Mouse (Mus musculus): ENCODE measurements at regions not wholly inside any gene's neighbourhood (a gene's known extent, or its start where the extent isn't known, plus 50 kb on each side); places are given as distances from the start of the nearest gene placed in this dataset.

GRCm38 (mm10) chr4:56639709-56640108 lies 100.2 kb upstream of the Gm26657 start:
- TF ChIP-seq SRF (IDR thresholded peaks at IDR 0.05; ENCODE audit: control insufficient read depth, insufficient read length, low read depth) (no peak), MYOG (IDR thresholded peaks at IDR 0.05; ENCODE audit: control insufficient read depth in 1 of 3, insufficient read depth in 1 of 3, insufficient read length in 2 of 3, low read depth in 2 of 3) (no peak), CEBPB (IDR thresholded peaks at IDR 0.05; ENCODE audit: insufficient read depth, poor library complexity, severe bottlenecking) (no peak), E2F4 (IDR thresholded peaks at IDR 0.05; ENCODE audit: insufficient read depth) (no peak), POLR2AphosphoS2 (IDR thresholded peaks at IDR 0.05; ENCODE audit: insufficient read length, low read depth) (no peak), USF1 (IDR thresholded peaks at IDR 0.05; ENCODE audit: low read depth) (no peak), POLR2A (IDR thresholded peaks at IDR 0.05; ENCODE audit: insufficient read length, low read depth) (no peak), REST (IDR thresholded peaks at IDR 0.05; ENCODE audit: insufficient read depth, insufficient read length) (no peak), TCF3 (IDR thresholded peaks at IDR 0.05; ENCODE audit: insufficient read length, low read depth) (no peak), MAX (IDR thresholded peaks at IDR 0.05; ENCODE audit: low read depth) (no peak), MYOD1 (IDR thresholded peaks at IDR 0.05; ENCODE audit: control insufficient read depth in 1 of 3, insufficient read length in 2 of 3, low read depth in 2 of 3) (no peak), TCF12 (IDR thresholded peaks at IDR 0.05; ENCODE audit: insufficient read depth, poor library complexity, severe bottlenecking) (no peak)
- H3K27me3 ChIP-seq (ENCODE audit: control insufficient read depth, insufficient read depth, insufficient read length) = no peaks in the 10 kb centered on the region
- no peak overlapping the region for H3ac ChIP-seq (ENCODE audit: control insufficient read depth, insufficient read length)

GRCm38 (mm10) chr4:56638704-56639478 lies 101.0 kb upstream of the Gm26657 start:
- Histone ChIP-seq H3K4me3 (no peak overlapping the region), H3K36me3 (ENCODE audit: control insufficient read depth, insufficient read depth) (no peaks in the 10 kb centered on the region), H3ac (ENCODE audit: control insufficient read depth, insufficient read length) (no peak overlapping the region), H3K4me2 (ENCODE audit: low read depth) (no peak overlapping the region), H3K27me3 (ENCODE audit: control insufficient read depth, insufficient read depth, insufficient read length) (no peaks in the 10 kb centered on the region), H3K79me2 (ENCODE audit: control insufficient read depth, insufficient read depth) (no peaks in the 10 kb centered on the region)
- TF ChIP-seq MAX (IDR thresholded peaks at IDR 0.05; ENCODE audit: low read depth) = no peak
- TF ChIP-seq MYOG (IDR thresholded peaks at IDR 0.05; ENCODE audit: control insufficient read depth in 1 of 3, insufficient read depth in 1 of 3, insufficient read length in 2 of 3, low read depth in 2 of 3) = no peak
- no peak for TF ChIP-seq POLR2A (IDR thresholded peaks at IDR 0.05; ENCODE audit: insufficient read length, low read depth)
- no peak for TF ChIP-seq CEBPB (IDR thresholded peaks at IDR 0.05; ENCODE audit: insufficient read depth, poor library complexity, severe bottlenecking)
- TF ChIP-seq E2F4 (IDR thresholded peaks at IDR 0.05; ENCODE audit: insufficient read depth) = no peak
- no peak for TF ChIP-seq POLR2AphosphoS2 (IDR thresholded peaks at IDR 0.05; ENCODE audit: insufficient read length, low read depth)
- TF ChIP-seq MYOD1 (IDR thresholded peaks at IDR 0.05; ENCODE audit: control insufficient read depth in 1 of 3, insufficient read length in 2 of 3, low read depth in 2 of 3) = no peak
- no peak for TF ChIP-seq TCF12 (IDR thresholded peaks at IDR 0.05; ENCODE audit: insufficient read depth, poor library complexity, severe bottlenecking)

More at GRCm38 (mm10) chr4:56639709-56640108, 100.2 kb upstream of the Gm26657 start:
- H3K4me3 ChIP-seq = no peak overlapping the region
- no peaks in the 10 kb centered on the region for H3K36me3 ChIP-seq (ENCODE audit: control insufficient read depth, insufficient read depth)
- no peaks in the 10 kb centered on the region for H3K79me2 ChIP-seq (ENCODE audit: control insufficient read depth, insufficient read depth)
- H3K4me2 ChIP-seq (ENCODE audit: low read depth) = no peak overlapping the region

- TF ChIP-seq MYOD1 (IDR thresholded peaks at IDR 0.05; ENCODE audit: control insufficient read depth in 1 of 3, insufficient read length in 2 of 3, low read depth in 2 of 3) (no peak), SRF (IDR thresholded peaks at IDR 0.05; ENCODE audit: control insufficient read depth, insufficient read length, low read depth) (no peak), TCF12 (IDR thresholded peaks at IDR 0.05; ENCODE audit: insufficient read depth, poor library complexity, severe bottlenecking) (no peak), E2F4 (IDR thresholded peaks at IDR 0.05; ENCODE audit: insufficient read depth) (no peak), TCF3 (IDR thresholded peaks at IDR 0.05; ENCODE audit: insufficient read length, low read depth) (no peak), CEBPB (IDR thresholded peaks at IDR 0.05; ENCODE audit: insufficient read depth, poor library complexity, severe bottlenecking) (no peak)
- Histone ChIP-seq H3ac (ENCODE audit: control insufficient read depth, insufficient read length) (no peak overlapping the region), H3K4me2 (ENCODE audit: low read depth) (no peak overlapping the region), H3K79me2 (ENCODE audit: control insufficient read depth, insufficient read depth) (no peaks in the 10 kb centered on the region), H3K27me3 (ENCODE audit: control insufficient read depth, insufficient read depth, insufficient read length) (no peaks in the 10 kb centered on the region), H3K36me3 (ENCODE audit: control insufficient read depth, insufficient read depth) (no peaks in the 10 kb centered on the region), H3K4me3 (no peak overlapping the region)
These were observed 103.6 kb upstream of the Gm26657 start for GRCm38 (mm10) chr4:56636265-56636664.

GRCm38 (mm10) chr4:56633528-56633927 lies 106.3 kb upstream of the Gm26657 start:
- Histone ChIP-seq H3K36me3 (ENCODE audit: control insufficient read depth, insufficient read depth) (no peaks in the 10 kb centered on the region), H3K79me2 (ENCODE audit: control insufficient read depth, insufficient read depth) (no peaks in the 10 kb centered on the region), H3K27me3 (ENCODE audit: control insufficient read depth, insufficient read depth, insufficient read length) (no peaks in the 10 kb centered on the region), H3K4me3 (no peak overlapping the region), H3ac (ENCODE audit: control insufficient read depth, insufficient read length) (no peak overlapping the region), H3K4me2 (ENCODE audit: low read depth) (no peak overlapping the region)
- no peak for TF ChIP-seq POLR2AphosphoS2 (IDR thresholded peaks at IDR 0.05; ENCODE audit: insufficient read length, low read depth)
- no peak for TF ChIP-seq REST (IDR thresholded peaks at IDR 0.05; ENCODE audit: insufficient read depth, insufficient read length)
- TF ChIP-seq SRF (IDR thresholded peaks at IDR 0.05; ENCODE audit: control insufficient read depth, insufficient read length, low read depth) = no peak
- no peak for TF ChIP-seq TCF3 (IDR thresholded peaks at IDR 0.05; ENCODE audit: insufficient read length, low read depth)
- TF ChIP-seq TCF12 (IDR thresholded peaks at IDR 0.05; ENCODE audit: insufficient read depth, poor library complexity, severe bottlenecking) = no peak
- TF ChIP-seq POLR2A (IDR thresholded peaks at IDR 0.05; ENCODE audit: insufficient read length, low read depth) = no peak
- TF ChIP-seq MAX (IDR thresholded peaks at IDR 0.05; ENCODE audit: low read depth) = no peak
- TF ChIP-seq MYOD1 (IDR thresholded peaks at IDR 0.05; ENCODE audit: control insufficient read depth in 1 of 3, insufficient read length in 2 of 3, low read depth in 2 of 3) = no peak
- TF ChIP-seq USF1 (IDR thresholded peaks at IDR 0.05; ENCODE audit: low read depth) = no peak
- TF ChIP-seq E2F4 (IDR thresholded peaks at IDR 0.05; ENCODE audit: insufficient read depth) = no peak
- TF ChIP-seq MYOG (IDR thresholded peaks at IDR 0.05; ENCODE audit: control insufficient read depth in 1 of 3, insufficient read depth in 1 of 3, insufficient read length in 2 of 3, low read depth in 2 of 3) = no peak
- TF ChIP-seq CEBPB (IDR thresholded peaks at IDR 0.05; ENCODE audit: insufficient read depth, poor library complexity, severe bottlenecking) = no peak

Measured in myocyte (in vitro differentiated cells).